Mouse (Mus musculus) lung, embryonic 14.5 days (tissue): Measurements from ENCODE around the gene Aknad1. TPM values are rescaled to one million over a fixed set of nuclear protein-coding genes. Genes with fewer than 3 reads are reported as not detected.

ENCODE experiments used
- ATAC-seq: fragments of 200-750 bp; cut with Nextera tagmentation; 2 replicates; pipeline ENCODE4 v1.8.0; 2017; ENCODE audit warnings: mild to moderate bottlenecking, moderate TSS enrichment, moderate library complexity; ENCODE audit not compliant: insufficient read depth
- DNase-seq: peaks from one replicate; pipeline ENCODE4 v3.0.0-alpha.2; 2015
- H3K27ac ChIP-seq: fragments of 300-500 bp; sonication (generic); 2 replicates; pipeline ENCODE4 v1.5.1; 2014; ENCODE audit warnings: low read depth, mild to moderate bottlenecking, moderate library complexity
- H3K27me3 ChIP-seq: fragments of 300-500 bp; sonication (generic); 2 replicates; pipeline ENCODE4 v1.6.1; 2014; ENCODE audit warnings: low read length, control low read depth; ENCODE audit not compliant: insufficient read depth
- H3K36me3 ChIP-seq: fragments of 300-500 bp; sonication (generic); 2 replicates; pipeline ENCODE4 v1.6.1; 2014; ENCODE audit warnings: control low read depth; ENCODE audit not compliant: insufficient read depth
- H3K4me1 ChIP-seq: fragments of 300-500 bp; sonication (generic); 2 replicates; pipeline ENCODE4 v1.6.1; 2014; ENCODE audit warnings: antibody characterized with exemption, control low read depth; ENCODE audit not compliant: insufficient read depth
- H3K4me2 ChIP-seq: fragments of 300-500 bp; sonication (generic); 2 replicates; pipeline ENCODE4 v1.6.1; 2014; ENCODE audit warnings: mild to moderate bottlenecking
- H3K4me3 ChIP-seq: fragments of 300-500 bp; sonication (generic); 2 replicates; pipeline ENCODE4 v1.5.1; 2014; ENCODE audit warnings: low read depth, low read length
- H3K9ac ChIP-seq: fragments of 300-500 bp; sonication (generic); 2 replicates; pipeline ENCODE4 v1.6.1; 2014
- H3K9me3 ChIP-seq: fragments of 300-500 bp; sonication (generic); 2 replicates; pipeline ENCODE4 v1.6.1; 2016; ENCODE audit warnings: low read depth, low read length, control low read depth
- CTCF ChIP-seq: IDR thresholded peaks from 2 replicates; pipeline ENCODE4 v1.5.1; 2016; ENCODE audit warnings: antibody characterized with exemption, low read depth
- WGBS: fragments of 180-500 bp; shearing (Covaris S2); extraction: QIAGEN DNeasy Blood & Tissue Kit; methylation state at CpG from one replicate; pipeline ENCODE4 v1.1.7; 2014; 5-methylcytosine and 5-hydroxymethylcytosine counted together
- polyA plus RNA-seq: library from polyadenylated mRNA; unstranded; fragments of >200 nt; fragmentation: Nextera tagmentation; extraction: Ambion mirVana; gene quantifications from 2 replicates; pipeline ENCODE4 v1.2.1, GENCODE M21; 2014

Gene Aknad1
- polyA plus RNA-seq, 1 experiment from 2014 or later: 0.11 TPM

- Histone ChIP-seq H3K9ac (no peak overlapping the region), H3K27ac (no peak overlapping the region), H3K4me2 (no peak overlapping the region), H3K4me3 (no peak overlapping the region), H3K36me3 (no peaks in the 10 kb centered on the region), H3K9me3 (0 out of 2 replicates have a peak, but pooled peaks cover 3% of the 10 kb centered on the region), H3K4me1 (no peaks in the 10 kb centered on the region), H3K27me3 (no peaks in the 10 kb centered on the region)
- TF ChIP-seq CTCF: no peak
- WGBS: 78% methylated on average over 3 of the region's 3 CpGs
- no peak for DNase-seq
- no peak for ATAC-seq
These were observed 1.7 kb upstream of the Aknad1 start for GRCm38 (mm10) chr3:108737761-108738160.

GRCm38 (mm10) chr3:108744060-108744459 is 4.6 kb downstream of the Aknad1 start:
- TF ChIP-seq CTCF: no peak
- Histone ChIP-seq H3K36me3 (no peaks in the 10 kb centered on the region), H3K4me2 (no peak overlapping the region), H3K4me1 (no peaks in the 10 kb centered on the region), H3K4me3 (no peak overlapping the region), H3K27ac (no peak overlapping the region), H3K9ac (no peak overlapping the region), H3K9me3 (no peaks in the 10 kb centered on the region), H3K27me3 (no peaks in the 10 kb centered on the region)
- WGBS: 78% methylated on average over 4 of the region's 4 CpGs
- DNase-seq (no peak), ATAC-seq (no peak)

GRCm38 (mm10) chr3:108751061-108751460 is 11.6 kb downstream of the Aknad1 start:
- Histone ChIP-seq H3K36me3 (no peaks in the 10 kb centered on the region), H3K4me2 (no peak overlapping the region), H3K4me1 (no peaks in the 10 kb centered on the region), H3K27me3 (no peaks in the 10 kb centered on the region), H3K27ac (no peak overlapping the region), H3K9ac (no peak overlapping the region), H3K9me3 (no peaks in the 10 kb centered on the region), H3K4me3 (no peak overlapping the region)
- peak; percentile 68 for ATAC-seq
- DNase-seq: peak; percentile 46
- no peak for TF ChIP-seq CTCF
- 33% methylated on average over 6 of the region's 6 CpGs for WGBS

- 60% methylated on average over 6 of the region's 6 CpGs for WGBS
- 0 out of 2 replicates have a peak overlapping the region, but pooled peaks have one; percentile 40 for H3K27ac ChIP-seq
- H3K4me2 ChIP-seq: no peak overlapping the region
- H3K9ac ChIP-seq: no peak overlapping the region
- H3K36me3 ChIP-seq: no peaks in the 10 kb centered on the region
- ATAC-seq: no peak
- no peaks in the 10 kb centered on the region for H3K27me3 ChIP-seq
- TF ChIP-seq CTCF: no peak
- DNase-seq: no peak
- H3K4me1 ChIP-seq: no peaks in the 10 kb centered on the region
- H3K4me3 ChIP-seq: no peak overlapping the region
- no peaks in the 10 kb centered on the region for H3K9me3 ChIP-seq
These were observed 12.2 kb downstream of the Aknad1 start for GRCm38 (mm10) chr3:108751691-108752090.

DNA sequence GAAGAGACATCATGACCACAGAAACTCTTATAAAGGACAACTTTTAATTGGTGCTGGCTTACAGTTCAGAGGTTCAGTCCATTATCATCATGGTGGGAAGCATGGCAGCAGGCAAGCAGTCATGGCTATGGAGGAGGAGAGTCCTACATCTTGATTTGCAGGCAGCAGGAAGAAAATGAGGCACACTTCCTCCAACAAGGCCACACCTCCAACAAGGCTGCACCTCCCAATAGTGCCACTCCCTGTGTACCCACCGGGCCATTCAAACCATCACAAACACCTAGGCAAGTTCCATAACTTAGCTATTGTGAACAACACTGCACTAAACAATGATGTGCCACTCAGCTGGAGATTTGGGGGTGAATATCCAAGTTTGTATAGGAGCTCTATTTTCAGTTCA is 15.1 kb downstream of the Aknad1 start:
- 76% methylated on average over 1 of the region's 1 CpGs for WGBS
- no peak for DNase-seq
- no peaks in the 10 kb centered on the region for H3K36me3 ChIP-seq
- no peak overlapping the region for H3K27ac ChIP-seq
- no peaks in the 10 kb centered on the region for H3K9me3 ChIP-seq
- no peak for TF ChIP-seq CTCF
- ATAC-seq: no peak
- H3K4me1 ChIP-seq: no peaks in the 10 kb centered on the region
- no peak overlapping the region for H3K4me2 ChIP-seq
- no peak overlapping the region for H3K9ac ChIP-seq
- H3K27me3 ChIP-seq: no peaks in the 10 kb centered on the region
- no peak overlapping the region for H3K4me3 ChIP-seq

DNA sequence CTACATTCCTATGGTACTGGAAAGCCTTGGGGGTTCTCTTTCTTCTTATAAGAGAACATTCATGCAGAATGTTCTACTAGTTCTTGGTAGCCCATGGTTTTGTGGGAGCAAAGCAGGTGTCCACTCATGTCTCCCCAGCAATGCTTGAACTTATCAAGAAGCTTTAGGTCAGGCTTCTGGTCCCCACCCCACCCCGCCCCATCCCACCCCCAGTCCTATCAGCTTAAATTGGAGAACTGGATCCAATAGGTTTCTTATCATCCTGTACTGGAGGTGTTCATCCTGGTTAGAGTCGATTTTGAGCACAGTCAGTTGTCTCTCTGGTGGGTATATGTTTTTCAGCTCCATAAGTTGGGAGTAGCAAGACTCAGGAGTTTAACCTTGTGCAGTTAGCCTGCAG is 16.1 kb downstream of the Aknad1 start:
- no peak for TF ChIP-seq CTCF
- 85% methylated on average over 2 of the region's 2 CpGs for WGBS
- no peaks in the 10 kb centered on the region for H3K9me3 ChIP-seq
- DNase-seq (no peak), ATAC-seq (no peak)
- H3K9ac ChIP-seq: no peak overlapping the region
- H3K4me2 ChIP-seq: no peak overlapping the region
- 0 out of 2 replicates have a peak, but pooled peaks cover 5% of the 10 kb centered on the region for H3K4me1 ChIP-seq
- no peak overlapping the region for H3K4me3 ChIP-seq
- H3K27me3 ChIP-seq: no peaks in the 10 kb centered on the region
- H3K36me3 ChIP-seq: no peaks in the 10 kb centered on the region
- no peak overlapping the region for H3K27ac ChIP-seq

GRCm38 (mm10) chr3:108756131-108756530 is 16.7 kb downstream of the Aknad1 start:
- no peaks in the 10 kb centered on the region for H3K9me3 ChIP-seq
- H3K9ac ChIP-seq: no peak overlapping the region
- H3K27ac ChIP-seq: no peak overlapping the region
- H3K4me3 ChIP-seq: no peak overlapping the region
- ATAC-seq (no peak), DNase-seq (no peak)
- no peaks in the 10 kb centered on the region for H3K27me3 ChIP-seq
- H3K4me2 ChIP-seq: no peak overlapping the region
- 68% methylated on average over 1 of the region's 1 CpGs for WGBS
- H3K36me3 ChIP-seq: no peaks in the 10 kb centered on the region
- 0 out of 2 replicates have a peak, but pooled peaks cover 5% of the 10 kb centered on the region for H3K4me1 ChIP-seq
- TF ChIP-seq CTCF: no peak

DNA sequence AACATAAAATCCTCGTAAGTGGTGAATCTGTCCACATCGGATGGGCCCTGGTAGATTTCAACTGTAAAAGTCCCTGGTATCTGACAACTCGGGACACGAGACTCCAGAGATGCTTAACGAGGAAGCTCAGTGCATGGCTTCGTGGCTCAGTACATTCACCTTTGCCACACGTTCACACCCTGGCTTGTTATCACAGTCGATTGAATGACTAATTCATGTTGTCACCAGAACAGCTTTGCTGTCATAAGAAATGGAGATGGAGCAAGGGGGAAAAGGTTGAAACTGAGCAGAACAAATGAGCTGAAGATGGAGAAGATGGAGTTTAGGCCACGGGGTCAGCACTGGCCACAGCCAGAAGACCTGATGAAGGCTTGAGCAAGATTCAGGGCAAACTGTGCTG is 18.1 kb downstream of the Aknad1 start:
- no peaks in the 10 kb centered on the region for H3K27me3 ChIP-seq
- WGBS: 71% methylated on average over 9 of the region's 9 CpGs
- DNase-seq (no peak), ATAC-seq (no peak)
- H3K4me3 ChIP-seq: no peak overlapping the region
- no peaks in the 10 kb centered on the region for H3K36me3 ChIP-seq
- H3K9me3 ChIP-seq: no peaks in the 10 kb centered on the region
- no peak overlapping the region for H3K4me2 ChIP-seq
- peaks cover 7% of the 10 kb centered on the region; the same call in 1 of the 2 replicates for H3K4me1 ChIP-seq
- no peak overlapping the region for H3K27ac ChIP-seq
- TF ChIP-seq CTCF: no peak
- H3K9ac ChIP-seq: no peak overlapping the region
